In genomic region chr12:100402296-100403004, GRCm38 (mm10) we compare ENCODE assay signal across 24 mouse cellular contexts.
DNase-seq lines count a peak whose midpoint lies in the region; TF ChIP-seq lines count a peak whose summit lies in the region.
"Had no signal": no experiment of that assay in that cellular context is flagged by ENCODE, and none has a peak within 500 bp of the region (broad histone marks: within the 10 kb centered on the region; RNA-seq: fewer than 3 reads in every experiment).

No protein-coding gene starts in this region.

- TF ChIP-seq CTCF in cerebellum, adult 2 months (IDR thresholded peaks at IDR 0.05; ENCODE audit: borderline replicate concordance, insufficient read depth, low read depth, low read length): no peak
- TF ChIP-seq CTCF in left cerebral cortex, adult 2 months (IDR thresholded peaks at IDR 0.05): no peak
- TF ChIP-seq CTCF in small intestine, adult 2 months (IDR thresholded peaks at IDR 0.05; ENCODE audit: extremely low read depth, insufficient read length, insufficient replicate concordance, low read depth, low read length): no peak
- TF ChIP-seq CTCF in thymus, adult 2 months (IDR thresholded peaks at IDR 0.05; ENCODE audit: borderline replicate concordance, control insufficient read depth, extremely low read depth, insufficient read depth, low read length, poor library complexity): no peak

- no peak for TF ChIP-seq POLR2A in cerebellum, adult 2 months (IDR thresholded peaks at IDR 0.05; ENCODE audit: borderline replicate concordance, insufficient read depth, low read length)
- TF ChIP-seq POLR2A in small intestine, adult 2 months (IDR thresholded peaks at IDR 0.05; ENCODE audit: low read depth, low read length): no peak
- TF ChIP-seq POLR2A in thymus, adult 2 months (IDR thresholded peaks at IDR 0.05; ENCODE audit: control insufficient read depth, extremely low read depth, insufficient read depth, low read length, poor library complexity): no peak

- intact Hi-C loops in left cerebral cortex, adult 2 months (cut with DNase I): no loop called here
- intact Hi-C loops in left cerebral cortex, postnatal 10 days (cut with DNase I): no loop called here

- no peak overlapping the region for H3K4me3 ChIP-seq in cerebellum, adult 2 months (replicated peaks; ENCODE audit: insufficient read depth, low read depth, low read length)
- no peak overlapping the region for H3K4me3 ChIP-seq in left cerebral cortex, adult 2 months
- H3K4me3 ChIP-seq in small intestine, adult 2 months (ENCODE audit: low read depth, low read length): no peak overlapping the region
- H3K4me3 ChIP-seq in thymus, adult 2 months (ENCODE audit: control insufficient read depth, insufficient read depth, low read length): no peak overlapping the region
- H3K4me3 ChIP-seq: embryonic facial prominence, embryonic 10.5 days; forebrain, embryonic 15.5 days; heart, embryonic 15.5 days; hindbrain, embryonic 13.5 days; kidney, embryonic 15.5 days; limb, embryonic 12.5 days; midbrain, embryonic 12.5 days; neural tube, embryonic 12.5 days had no signal

- WGBS in cerebellum, adult 2 months: 20% methylated on average over 10 of the region's 10 CpGs
- WGBS in small intestine, adult 2 months: 85% methylated on average over 10 of the region's 10 CpGs
- WGBS in thymus, adult 2 months: 95% methylated on average over 10 of the region's 10 CpGs

- H3K27me3 ChIP-seq in cerebellum, adult 2 months (ENCODE audit: control insufficient read depth, insufficient read depth, low read length): no peaks in the 10 kb centered on the region
- H3K27me3 ChIP-seq in small intestine, adult 2 months (ENCODE audit: control insufficient read depth, insufficient read depth, low read length): no peaks in the 10 kb centered on the region
- no peaks in the 10 kb centered on the region for H3K27me3 ChIP-seq in thymus, adult 2 months (ENCODE audit: control insufficient read depth, insufficient read depth, low read length)
- H3K27me3 ChIP-seq: forebrain, embryonic 15.5 days; heart, embryonic 15.5 days; hindbrain, embryonic 13.5 days; kidney, embryonic 15.5 days; limb, embryonic 12.5 days; midbrain, embryonic 12.5 days; neural tube, embryonic 12.5 days; Patski had no signal

- peak overlapping the region; percentile 85 for H3K27ac ChIP-seq in cerebellum, adult 2 months (ENCODE audit: insufficient read depth, low read length)
- peak overlapping the region; percentile 70 for H3K27ac ChIP-seq in left cerebral cortex, adult 2 months
- 0 out of 2 replicates have a peak overlapping the region, but pooled peaks have one; percentile 2 for H3K27ac ChIP-seq in small intestine, adult 2 months (ENCODE audit: insufficient read depth, low read depth, low read length)
- H3K27ac ChIP-seq in thymus, adult 2 months (ENCODE audit: control insufficient read depth, insufficient read depth, low read length): no peak overlapping the region
- H3K27ac ChIP-seq: embryonic facial prominence, embryonic 10.5 days; forebrain, embryonic 15.5 days; heart, embryonic 15.5 days; hindbrain, embryonic 13.5 days; kidney, embryonic 15.5 days; limb, embryonic 12.5 days; midbrain, embryonic 12.5 days; neural tube, embryonic 12.5 days had no signal

- DNase-seq in cerebellum, adult 2 months: peak; percentile 59 to 75
- DNase-seq in cerebellum, adult 11 months: no peak
- DNase-seq in left cerebral cortex, adult 2 months (ENCODE audit: extremely low spot score in 1 of 2, low spot score in 2 of 2): no peak
- DNase-seq in left cerebral cortex, postnatal 10 days (ENCODE audit: extremely low spot score in 1 of 2, low spot score in 2 of 2): no peak
- peak; percentile 44 to 50 for DNase-seq in cerebellum, postnatal 36 days
- DNase-seq in right cerebral cortex, postnatal 36 days (ENCODE audit: low spot score in 2 of 2): no peak
- no peak for DNase-seq in thymus, adult 2 months
- DNase-seq: adrenal gland, postnatal 36 days; heart, postnatal 36 days; kidney, adult 11 months; kidney, postnatal 36 days; liver, postnatal 0 days; lung, postnatal 14 days; retina, postnatal 1 day had no signal

- no peaks in the 10 kb centered on the region for H3K36me3 ChIP-seq in small intestine, adult 2 months (ENCODE audit: control insufficient read depth, insufficient read depth, low read length)
- H3K36me3 ChIP-seq in thymus, adult 2 months (ENCODE audit: control insufficient read depth, insufficient read depth, low read length): no peaks in the 10 kb centered on the region

- peaks cover 25% of the 10 kb centered on the region for H3K4me1 ChIP-seq in cerebellum, adult 2 months (ENCODE audit: control insufficient read depth, insufficient read depth, low read length)
- H3K4me1 ChIP-seq in small intestine, adult 2 months (ENCODE audit: control insufficient read depth, insufficient read depth, insufficient read length, low read length): peaks cover 15% of the 10 kb centered on the region; the same call in 1 of the 2 replicates
- H3K4me1 ChIP-seq in thymus, adult 2 months (replicated peaks; ENCODE audit: control insufficient read depth, insufficient read depth, low read length): no peaks in the 10 kb centered on the region; the same call in 1 of the 2 replicates
- H3K4me1 ChIP-seq: heart, embryonic 15.5 days had no signal

Comparison
In these comparisons a context has a peak if more than half of its experiments do, and no peak if none do; other contexts are left out.
1. DNase-seq: peak in cerebellum, adult 2 months (2 of 2) and cerebellum, postnatal 36 days (2 of 2); none in cerebellum, adult 11 months (single experiment), left cerebral cortex, adult 2 months (0 of 2), left cerebral cortex, postnatal 10 days (0 of 2), right cerebral cortex, postnatal 36 days (0 of 2) and thymus, adult 2 months (single experiment).